In the genomic region with DNA sequence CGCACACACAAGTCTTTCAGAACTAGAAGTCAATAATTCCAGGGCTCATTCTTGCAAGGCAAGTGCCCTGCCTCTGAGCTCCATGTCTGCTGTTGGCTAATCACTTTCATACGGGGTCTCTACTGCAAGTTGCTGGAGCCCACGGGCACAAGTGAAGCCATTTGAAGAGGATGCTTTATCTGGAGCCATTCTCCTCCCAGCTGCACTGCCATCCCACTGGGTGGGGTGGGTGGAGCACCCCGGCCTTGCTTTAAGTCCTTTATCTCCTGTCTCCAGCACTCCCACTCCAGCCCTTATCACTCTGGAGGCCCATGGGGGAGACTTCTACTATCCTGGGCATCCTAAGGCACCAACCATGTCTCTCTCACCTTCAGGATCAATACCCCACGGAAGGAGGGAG, we compare ENCODE assay signal across 8 mouse cellular contexts. TPM values are rescaled to one million over a fixed set of nuclear protein-coding genes. Genes with fewer than 3 reads are reported as not detected.
DNase-seq lines count a peak whose midpoint lies in the region; ATAC-seq and TF ChIP-seq lines count a peak whose summit lies in the region.

No protein-coding gene starts in this region.

- no peaks in the 10 kb centered on the region for H3K9me3 ChIP-seq in lung, embryonic 14.5 days (ENCODE audit: low read depth, low read length)
- H3K9me3 ChIP-seq in forebrain, embryonic 10.5 days: no peaks in the 10 kb centered on the region
- H3K9me3 ChIP-seq in stomach, embryonic 15.5 days: no peaks in the 10 kb centered on the region

- WGBS in lung, embryonic 14.5 days: 54% methylated on average over 5 of the region's 5 CpGs
- 72% methylated on average over 5 of the region's 5 CpGs for WGBS in forebrain, embryonic 10.5 days
- 54% methylated on average over 5 of the region's 5 CpGs for WGBS in stomach, embryonic 15.5 days

- peak overlapping the region; percentile 67 for H3K4me3 ChIP-seq in lung, embryonic 14.5 days (ENCODE audit: low read depth, low read length)
- peak overlapping the region; percentile 87 for H3K4me3 ChIP-seq in forebrain, embryonic 10.5 days
- peak overlapping the region; percentile 71 for H3K4me3 ChIP-seq in stomach, embryonic 15.5 days (replicated peaks)

- H3K4me2 ChIP-seq in lung, embryonic 14.5 days: peak overlapping the region; percentile 95
- peak overlapping the region; percentile 84 for H3K4me2 ChIP-seq in stomach, embryonic 15.5 days

- no peaks in the 10 kb centered on the region for H3K27me3 ChIP-seq in lung, embryonic 14.5 days (ENCODE audit: insufficient read depth, low read length)
- no peaks in the 10 kb centered on the region for H3K27me3 ChIP-seq in forebrain, embryonic 10.5 days (ENCODE audit: poor library complexity, severe bottlenecking)
- no peaks in the 10 kb centered on the region for H3K27me3 ChIP-seq in stomach, embryonic 15.5 days (replicated peaks)

- ATAC-seq in lung, embryonic 14.5 days (ENCODE audit: insufficient read depth): no peak
- peak; percentile 58; the same call in 1 of the 2 replicates for ATAC-seq in stomach, embryonic 15.5 days (ENCODE audit: insufficient read depth, low FRiP score, low read depth)

- intact Hi-C loops in left cerebral cortex, postnatal 36 days (cut with DNase I): loop anchor here (5.0 kb wide), 1 partner anchor 36 kb away; no protein-coding TSS in a partner anchor

- H3K4me1 ChIP-seq in lung, embryonic 14.5 days (ENCODE audit: insufficient read depth): peaks cover 11% of the 10 kb centered on the region
- H3K4me1 ChIP-seq in forebrain, embryonic 10.5 days: peaks cover 58% of the 10 kb centered on the region
- peaks cover 30% of the 10 kb centered on the region for H3K4me1 ChIP-seq in stomach, embryonic 15.5 days

- H3K9ac ChIP-seq in lung, embryonic 14.5 days: peak overlapping the region; percentile 94
- H3K9ac ChIP-seq in stomach, embryonic 15.5 days: peak overlapping the region; percentile 76; the same call in 1 of the 2 replicates

- H3K36me3 ChIP-seq in lung, embryonic 14.5 days (ENCODE audit: insufficient read depth): peaks cover 49% of the 10 kb centered on the region
- H3K36me3 ChIP-seq in forebrain, embryonic 10.5 days (replicated peaks): peaks cover 50% of the 10 kb centered on the region
- H3K36me3 ChIP-seq in stomach, embryonic 15.5 days: peaks cover 11% of the 10 kb centered on the region

- H3K27ac ChIP-seq in lung, embryonic 14.5 days (ENCODE audit: low read depth): peak overlapping the region; percentile 91; the same call in 1 of the 2 replicates
- H3K27ac ChIP-seq in forebrain, embryonic 10.5 days: peak overlapping the region; percentile 98
- peak overlapping the region; percentile 95; the same call in 1 of the 2 replicates for H3K27ac ChIP-seq in stomach, embryonic 15.5 days

- no peak for DNase-seq in lung, embryonic 14.5 days
- no peak for DNase-seq in lung, postnatal 10 days
- DNase-seq in forebrain, embryonic 10.5 days (ENCODE audit: extremely low spot score, low spot score): no peak
- peak; percentile 93 for DNase-seq in liver
- no peak for DNase-seq in left cerebral cortex, postnatal 36 days (ENCODE audit: low spot score in 2 of 2)
- no peak for DNase-seq in cerebellum, postnatal 4 days (ENCODE audit: low spot score in 2 of 2)
- no peak for DNase-seq in right cerebral cortex, postnatal 4 days

- no peak for TF ChIP-seq CTCF in lung, embryonic 14.5 days (IDR thresholded peaks at IDR 0.05; ENCODE audit: low read depth)

RNA-seq across cellular contexts. Expression of gene Rnaseh2a, which starts 1.3 kb away (rescaled TPM):
- 117 and 121 TPM in 2 replicates for polyA plus RNA-seq in lung, embryonic 14.5 days (2014; fragmentation: Nextera tagmentation; extraction: Ambion mirVana)
- 163 and 173 TPM in 2 replicates for polyA plus RNA-seq in forebrain, embryonic 10.5 days (2016; fragmentation: Nextera tagmentation; extraction: Ambion mirVana)
- polyA plus RNA-seq in stomach, embryonic 15.5 days (2015; fragmentation: Nextera tagmentation; extraction: Ambion mirVana): 112 and 113 TPM in 2 replicates
- total RNA-seq in left cerebral cortex, postnatal 36 days (2021): 10 to 100 TPM; 41.2 to 55.4 TPM

RNA-seq across cellular contexts. Expression of gene Prdx2, which starts 1.5 kb away (rescaled TPM):
- 819 and 843 TPM in 2 replicates for polyA plus RNA-seq in lung, embryonic 14.5 days (2014; fragmentation: Nextera tagmentation; extraction: Ambion mirVana)
- polyA plus RNA-seq in forebrain, embryonic 10.5 days (2016; fragmentation: Nextera tagmentation; extraction: Ambion mirVana): 1,199 and 1,255 TPM in 2 replicates
- 637 and 677 TPM in 2 replicates for polyA plus RNA-seq in stomach, embryonic 15.5 days (2015; fragmentation: Nextera tagmentation; extraction: Ambion mirVana)
- total RNA-seq in left cerebral cortex, postnatal 36 days (2021): 100 to 1,000 TPM; 324 to 340 TPM

RNA-seq across cellular contexts. Expression of gene Gm49661, which starts 1.7 kb away (rescaled TPM):
- polyA plus RNA-seq in lung, embryonic 14.5 days (2014; fragmentation: Nextera tagmentation; extraction: Ambion mirVana): not detected in 2 replicates
- polyA plus RNA-seq in forebrain, embryonic 10.5 days (2016; fragmentation: Nextera tagmentation; extraction: Ambion mirVana): not detected in 2 replicates
- polyA plus RNA-seq in stomach, embryonic 15.5 days (2015; fragmentation: Nextera tagmentation; extraction: Ambion mirVana): not detected in 2 replicates
- total RNA-seq in left cerebral cortex, postnatal 36 days (2021): 1 to 10 TPM in 1 of 2 experiments, not detected in 1; 1.6 TPM

RNA-seq across cellular contexts. Expression of gene Junb, which starts 7.6 kb away (rescaled TPM):
- polyA plus RNA-seq in lung, embryonic 14.5 days (2014; fragmentation: Nextera tagmentation; extraction: Ambion mirVana): 12.8 and 15.4 TPM in 2 replicates
- 3.8 and 4.0 TPM in 2 replicates for polyA plus RNA-seq in forebrain, embryonic 10.5 days (2016; fragmentation: Nextera tagmentation; extraction: Ambion mirVana)
- 33.4 and 49.6 TPM in 2 replicates for polyA plus RNA-seq in stomach, embryonic 15.5 days (2015; fragmentation: Nextera tagmentation; extraction: Ambion mirVana)
- total RNA-seq in left cerebral cortex, postnatal 36 days (2021): 100 to 1,000 TPM in 1 of 2 experiments, 10 to 100 TPM in 1; 43.2 to 133 TPM

RNA-seq across cellular contexts. Expression of gene Hook2, which starts 19.5 kb away (rescaled TPM):
- polyA plus RNA-seq in lung, embryonic 14.5 days (2014; fragmentation: Nextera tagmentation; extraction: Ambion mirVana): 15.2 and 18.0 TPM in 2 replicates
- 18.3 and 19.0 TPM in 2 replicates for polyA plus RNA-seq in forebrain, embryonic 10.5 days (2016; fragmentation: Nextera tagmentation; extraction: Ambion mirVana)
- polyA plus RNA-seq in stomach, embryonic 15.5 days (2015; fragmentation: Nextera tagmentation; extraction: Ambion mirVana): 46.3 and 51.1 TPM in 2 replicates
- 10 to 100 TPM in 1 of 2 experiments, 1 to 10 TPM in 1; 8.2 to 10.0 TPM for total RNA-seq in left cerebral cortex, postnatal 36 days (2021)
